Mouse (Mus musculus) lung, postnatal 4 days (tissue): ENCODE results near the gene Tmem179b.
A peak's percentile ranks its signal among the peaks of the same experiment; 100 is the strongest.

Experiments
- DNase-seq, 2 experiments: peaks; one replicate each; pipeline ENCODE4 v3.0.0; 2021

The Tmem179b gene

GRCm38 (mm10) chr19:8774951-8775421 lies 719 bp upstream of the Tmem179b start:
- DNase-seq: peak in 1 of 2 experiments; percentile 46

GRCm38 (mm10) chr19:8773409-8773808 lies 858 bp downstream of the Tmem179b start:
- no peak for DNase-seq

- no peak for DNase-seq
Observed at GRCm38 (mm10) chr19:8772996-8773395, 1.3 kb downstream of the Tmem179b start.

- DNase-seq: peak; percentile 89
Observed at GRCm38 (mm10) chr19:8770567-8771270, 3.5 kb downstream of the Tmem179b start, which contains the start of gene Tmem223. Gene Tmem223 (plus strand): TSS chr19:8770996.

GRCm38 (mm10) chr19:8765562-8765961 lies 8.7 kb downstream of the Tmem179b start:
- DNase-seq: no peak

GRCm38 (mm10) chr19:8763276-8763675 lies 11.0 kb downstream of the Tmem179b start:
- no peak for DNase-seq

- DNase-seq: no peak
Observed at GRCm38 (mm10) chr19:8760757-8761156, 13.5 kb downstream of the Tmem179b start.

- DNase-seq: no peak
Observed at GRCm38 (mm10) chr19:8758899-8759298, 15.4 kb downstream of the Tmem179b start.

GRCm38 (mm10) chr19:8757471-8757998 lies 16.7 kb downstream of the Tmem179b start:
- no peak for DNase-seq

- peak; percentile 95 for DNase-seq
Observed at GRCm38 (mm10) chr19:8756635-8757387, 17.5 kb downstream of the Tmem179b start, which contains the start of gene Nxf1. Gene Nxf1 (plus strand): TSS chr19:8757073.

GRCm38 (mm10) chr19:8755652-8756051 lies 18.6 kb downstream of the Tmem179b start:
- no peak for DNase-seq

- DNase-seq: no peak
Observed at GRCm38 (mm10) chr19:8747368-8747767, 26.9 kb downstream of the Tmem179b start.

GRCm38 (mm10) chr19:8745382-8745781 lies 28.9 kb downstream of the Tmem179b start:
- DNase-seq: no peak

- no peak for DNase-seq
Observed at GRCm38 (mm10) chr19:8742176-8742575, 32.1 kb downstream of the Tmem179b start.

GRCm38 (mm10) chr19:8741243-8741869 lies 32.9 kb downstream of the Tmem179b start, which contains the start of gene Stx5a:
Gene Stx5a (plus strand): TSS chr19:8741413.
- DNase-seq: peak; percentile 96 to 98

- DNase-seq: peak in 1 of 2 experiments; percentile 28
Observed at GRCm38 (mm10) chr19:8740603-8741002, 33.7 kb downstream of the Tmem179b start, which contains the start of gene 1700092M07Rik. Gene 1700092M07Rik (plus strand): TSS chr19:8740718.

- DNase-seq: no peak
Observed at GRCm38 (mm10) chr19:8739646-8740045, 34.6 kb downstream of the Tmem179b start.

GRCm38 (mm10) chr19:8738911-8739310 lies 35.4 kb downstream of the Tmem179b start:
- DNase-seq: no peak

- no peak for DNase-seq
Observed at GRCm38 (mm10) chr19:8736160-8736467, 38.2 kb downstream of the Tmem179b start.

- peak; percentile 94 to 95 for DNase-seq
Observed at GRCm38 (mm10) chr19:8735389-8736159, 38.7 kb downstream of the Tmem179b start, which contains the start of gene Wdr74. Gene Wdr74 (plus strand): TSS chr19:8735827.

- no peak for DNase-seq
Observed at GRCm38 (mm10) chr19:8734334-8734733, 39.9 kb downstream of the Tmem179b start.
